Mouse (Mus musculus) MEL (cell line): ENCODE measurements at regions not wholly inside any gene's neighbourhood (a gene's known extent, or its start where the extent isn't known, plus 50 kb on each side); places are given as distances from the start of the nearest gene placed in this dataset.

Experiments
- DNase-seq: peaks from one replicate; pipeline ENCODE4 v3.0.0; 2011; ENCODE audit warnings: low read depth, low spot score
- H3K27ac ChIP-seq: 2 replicates; pipeline ENCODE4 v1.5.1; 2012; ENCODE audit warnings: low read depth, mild to moderate bottlenecking, control low read depth, low read length, moderate library complexity; ENCODE audit not compliant: control insufficient read depth
- H3K27me3 ChIP-seq, 2 experiments: fragments of 150-350 bp in 1 of 2; sonication (generic) in 1 of 2; 2 replicates each; pipeline ENCODE4 v1.6.1; 2012; ENCODE audit warnings: low read length in 2 of 2, mild to moderate bottlenecking in 2 of 2, improper control_type of control experiment in 1 of 2, moderate library complexity in 1 of 2; ENCODE audit not compliant: insufficient read depth in 2 of 2, control insufficient read depth in 1 of 2
- H3K36me3 ChIP-seq, 2 experiments: 2 replicates each; pipeline ENCODE4 v1.6.1; 2012 to 2014; ENCODE audit warnings: low read length in 2 of 2, improper control_type of control experiment in 1 of 2, inconsistent platforms in 1 of 2, mild to moderate bottlenecking in 1 of 2; ENCODE audit not compliant: insufficient read depth in 2 of 2, control insufficient read depth in 1 of 2
- H3K4me1 ChIP-seq, 2 experiments: fragments of 150-350 bp in 1 of 2; sonication (generic) in 1 of 2; 2 replicates each; pipeline ENCODE4 v1.6.1; 2012; ENCODE audit warnings: low read length in 2 of 2, improper control_type of control experiment in 1 of 2, mild to moderate bottlenecking in 1 of 2; ENCODE audit not compliant: insufficient read depth in 2 of 2, control insufficient read depth in 1 of 2
- H3K4me3 ChIP-seq, 2 experiments: fragments of 150-350 bp in 1 of 2; sonication (generic) in 1 of 2; 2 replicates each; pipeline ENCODE4 v1.5.1; 2012; ENCODE audit warnings: low read depth in 2 of 2, low read length in 2 of 2, mild to moderate bottlenecking in 2 of 2, moderate library complexity in 2 of 2, control low read depth in 1 of 2, improper control_type of control experiment in 1 of 2; ENCODE audit not compliant: control insufficient read depth in 1 of 2, insufficient read depth in 1 of 2
- H3K79me2 ChIP-seq: 2 replicates; pipeline ENCODE4 v1.6.1; 2012; ENCODE audit warnings: mild to moderate bottlenecking, low read length, moderate library complexity; ENCODE audit not compliant: control insufficient read depth, poor library complexity, insufficient read depth
- H3K9ac ChIP-seq: 2 replicates; pipeline ENCODE4 v1.6.1; 2012; ENCODE audit warnings: low read depth, mild to moderate bottlenecking, control low read depth, low read length, moderate library complexity; ENCODE audit not compliant: control insufficient read depth, poor library complexity, severe bottlenecking
- H3K9me3 ChIP-seq: fragments of 150-350 bp; sonication (generic); replicated peaks from 2 replicates; pipeline ENCODE4 v1.6.1; 2012; ENCODE audit warnings: mild to moderate bottlenecking, low read length, improper control_type of control experiment, moderate library complexity; ENCODE audit not compliant: insufficient read depth
- BHLHE40 ChIP-seq: IDR thresholded peaks from 2 replicates; pipeline ENCODE4 v1.6.1; 2012; ENCODE audit warnings: low read depth, mild to moderate bottlenecking, inconsistent platforms, low read length, improper control_type of control experiment, borderline replicate concordance
- CHD1 ChIP-seq: IDR thresholded peaks from 2 replicates; pipeline ENCODE4 v1.6.1; 2012; ENCODE audit warnings: low read depth, mild to moderate bottlenecking, inconsistent platforms, low read length, improper control_type of control experiment
- E2F4 ChIP-seq: IDR thresholded peaks from 2 replicates; pipeline ENCODE4 v1.6.1; 2011; ENCODE audit warnings: low read depth, low read length, improper control_type of control experiment, borderline replicate concordance
- ELF1 ChIP-seq: IDR thresholded peaks from 2 replicates; pipeline ENCODE4 v1.6.1; 2014; ENCODE audit warnings: low read depth, mild to moderate bottlenecking, inconsistent platforms, low read length, improper control_type of control experiment, moderate library complexity
- EP300 ChIP-seq, 2 experiments: IDR thresholded peaks; 2 replicates each; pipeline ENCODE4 v1.6.1; 2011; ENCODE audit warnings: improper control_type of control experiment in 2 of 2, low read length in 2 of 2, low read depth in 1 of 2, mild to moderate bottlenecking in 1 of 2
- GABPA ChIP-seq: IDR thresholded peaks from 2 replicates; pipeline ENCODE4 v1.6.1; 2012; ENCODE audit warnings: low read depth, mild to moderate bottlenecking, inconsistent platforms, low read length, improper control_type of control experiment, moderate library complexity
- GATA1 ChIP-seq: IDR thresholded peaks from 2 replicates; pipeline ENCODE4 v1.6.1; 2011; ENCODE audit warnings: low read depth, low read length, improper control_type of control experiment
- HCFC1 ChIP-seq: IDR thresholded peaks from 2 replicates; pipeline ENCODE4 v1.6.1; 2012; ENCODE audit warnings: low read depth, mild to moderate bottlenecking, inconsistent platforms, low read length, improper control_type of control experiment, moderate library complexity
- MAFK ChIP-seq: IDR thresholded peaks from 2 replicates; pipeline ENCODE4 v1.6.1; 2011; ENCODE audit warnings: low read depth, mild to moderate bottlenecking, low read length, improper control_type of control experiment, borderline replicate concordance
- MAZ ChIP-seq: IDR thresholded peaks from 2 replicates; pipeline ENCODE4 v1.6.1; 2012; ENCODE audit warnings: low read depth, mild to moderate bottlenecking, inconsistent platforms, low read length, improper control_type of control experiment
- MEF2A ChIP-seq: IDR thresholded peaks from 2 replicates; pipeline ENCODE4 v1.6.1; 2014; ENCODE audit warnings: low read depth, mild to moderate bottlenecking, inconsistent platforms, low read length, improper control_type of control experiment; ENCODE audit not compliant: poor library complexity, insufficient replicate concordance, severe bottlenecking; ENCODE audit errors: extremely low read depth
- MYC ChIP-seq: IDR thresholded peaks from 2 replicates; pipeline ENCODE4 v1.6.1; 2011; ENCODE audit warnings: low read depth, mild to moderate bottlenecking, low read length, improper control_type of control experiment, moderate library complexity
- POLR2A ChIP-seq, 2 experiments: IDR thresholded peaks; 2 replicates each; pipeline ENCODE4 v1.6.1; 2011 to 2012; ENCODE audit warnings: low read length in 2 of 2, mild to moderate bottlenecking in 2 of 2, control low read depth in 1 of 2, improper control_type of control experiment in 1 of 2, low read depth in 1 of 2, moderate library complexity in 1 of 2; ENCODE audit not compliant: control insufficient read depth in 1 of 2, insufficient read depth in 1 of 2, poor library complexity in 1 of 2
- POLR2AphosphoS5 ChIP-seq: IDR thresholded peaks from 2 replicates; pipeline ENCODE4 v1.6.1; 2012; ENCODE audit warnings: low read depth, borderline replicate concordance, mild to moderate bottlenecking, inconsistent platforms, low read length, moderate library complexity, mixed read lengths
- RCOR1 ChIP-seq: IDR thresholded peaks from 2 replicates; pipeline ENCODE4 v1.6.1; 2012; ENCODE audit warnings: low read depth, mild to moderate bottlenecking, inconsistent platforms, low read length, improper control_type of control experiment
- SMC3 ChIP-seq: IDR thresholded peaks from 2 replicates; pipeline ENCODE4 v1.6.1; 2011; ENCODE audit warnings: low read depth, low read length, improper control_type of control experiment
- TAL1 ChIP-seq: IDR thresholded peaks from 2 replicates; pipeline ENCODE4 v1.6.1; 2012; ENCODE audit warnings: mild to moderate bottlenecking, inconsistent platforms, low read length, moderate library complexity, mixed read lengths
- ZC3H11A ChIP-seq: IDR thresholded peaks from 2 replicates; pipeline ENCODE4 v1.6.1; 2012; ENCODE audit warnings: low read depth, mild to moderate bottlenecking, inconsistent platforms, low read length, improper control_type of control experiment
- ZMIZ1 ChIP-seq: IDR thresholded peaks from 2 replicates; pipeline ENCODE4 v1.6.1; 2012; ENCODE audit warnings: low read depth, mild to moderate bottlenecking, inconsistent platforms, low read length, improper control_type of control experiment, moderate library complexity
- ZNF384 ChIP-seq: IDR thresholded peaks from 2 replicates; pipeline ENCODE4 v1.6.1; 2012; ENCODE audit warnings: low read depth, mild to moderate bottlenecking, inconsistent platforms, low read length, improper control_type of control experiment

GRCm38 (mm10) chr10:95109576-95109975, 164.9 kb upstream of the Plxnc1 start:
- H3K27ac ChIP-seq = no peak overlapping the region
- no peak overlapping the region for H3K9ac ChIP-seq
- H3K9me3 ChIP-seq = no peaks in the 10 kb centered on the region
- H3K79me2 ChIP-seq = no peaks in the 10 kb centered on the region
- no peaks in the 10 kb centered on the region for H3K36me3 ChIP-seq
- H3K4me1 ChIP-seq = no peaks in the 10 kb centered on the region
- no peak for DNase-seq
- H3K27me3 ChIP-seq = peaks cover 0 to 5% of the 10 kb centered on the region in 2 experiments; a peak in 3 of 4 replicates
- no peak overlapping the region for H3K4me3 ChIP-seq
- TF ChIP-seq POLR2A (IDR thresholded peaks at IDR 0.05; ENCODE audit: control insufficient read depth in 1 of 2, insufficient read depth in 1 of 2, low read depth in 1 of 2, low read length in 2 of 2, poor library complexity in 1 of 2) (no peak), EP300 (IDR thresholded peaks at IDR 0.05; ENCODE audit: low read depth in 1 of 2, low read length in 2 of 2) (no peak), GATA1 (no peak), MEF2A (no peak), E2F4 (no peak), MYC (no peak), ZC3H11A (no peak), HCFC1 (no peak), CHD1 (no peak), TAL1 (no peak), MAFK (no peak), SMC3 (no peak), ZMIZ1 (no peak), MAZ (no peak), POLR2AphosphoS5 (no peak), RCOR1 (no peak), ELF1 (no peak), BHLHE40 (no peak), GABPA (no peak)

GRCm38 (mm10) chr10:95107532-95108251, 163.1 kb upstream of the Plxnc1 start:
- Histone ChIP-seq H3K27ac (no peak overlapping the region), H3K9me3 (no peaks in the 10 kb centered on the region), H3K79me2 (no peaks in the 10 kb centered on the region), H3K9ac (no peak overlapping the region), H3K36me3 (no peaks in the 10 kb centered on the region), H3K27me3 (peaks cover 0 to 5% of the 10 kb centered on the region in 2 experiments), H3K4me3 (no peak overlapping the region), H3K4me1 (no peaks in the 10 kb centered on the region)
- no peak for DNase-seq
- TF ChIP-seq TAL1 (no peak), MEF2A (no peak), ZNF384 (no peak), ELF1 (no peak)
- TF ChIP-seq, all 39 proteins: peak for 0
